ENCODE assay signal across 8 mouse cellular contexts in genomic region chr4:47255641-47256040, GRCm38 (mm10). TPM values are rescaled to one million over a fixed set of nuclear protein-coding genes. Genes with fewer than 3 reads are reported as not detected.
A peak's percentile ranks its signal among the peaks of the same experiment; 100 is the strongest.
DNase-seq lines count a peak whose midpoint lies in the region; ATAC-seq and TF ChIP-seq lines count a peak whose summit lies in the region.

No protein-coding gene starts in this region.

- peak; percentile 72 for TF ChIP-seq CTCF in cerebellum, adult 2 months (IDR thresholded peaks at IDR 0.05; ENCODE audit: borderline replicate concordance, insufficient read depth, low read depth, low read length)

- H3K4me1 ChIP-seq in cerebellum, adult 2 months (ENCODE audit: control insufficient read depth, insufficient read depth, low read length) = no peaks in the 10 kb centered on the region
- no peaks in the 10 kb centered on the region; the same call in 1 of the 2 replicates for H3K4me1 ChIP-seq in limb, embryonic 12.5 days (replicated peaks)
- peaks cover 9% of the 10 kb centered on the region; the same call in 1 of the 2 replicates for H3K4me1 ChIP-seq in stomach, embryonic 16.5 days (ENCODE audit: control insufficient read depth, insufficient read depth, low read length)

- no peak overlapping the region for H3K4me3 ChIP-seq in cerebellum, adult 2 months (replicated peaks; ENCODE audit: insufficient read depth, low read depth, low read length)
- H3K4me3 ChIP-seq in limb, embryonic 12.5 days (replicated peaks) = no peak overlapping the region
- H3K4me3 ChIP-seq in stomach, embryonic 16.5 days (replicated peaks; ENCODE audit: low read length) = no peak overlapping the region

- peak; percentile 16; the same call in 1 of the 2 replicates for ATAC-seq in frontal cortex, adult (ENCODE audit: low TSS enrichment)
- 0 out of 2 replicates have a peak, but pooled peaks have one; percentile 58 for ATAC-seq in limb, embryonic 12.5 days (ENCODE audit: insufficient number of reproducible peaks, insufficient read depth, low FRiP score, low TSS enrichment, low read depth)
- peak; percentile 63; the same call in 1 of the 2 replicates for ATAC-seq in stomach, embryonic 16.5 days (ENCODE audit: insufficient read depth, low FRiP score)

- peak; percentile 68 to 80 for DNase-seq in left cerebral cortex, adult 18-20 months (ENCODE audit: low spot score in 2 of 2)
- no peak for DNase-seq in left cerebral cortex, adult 11 months (ENCODE audit: low spot score)
- DNase-seq in cerebellum, adult 2 months = peak; percentile 55 to 66
- peak; percentile 84 for DNase-seq in induced T-regulatory cell, adult 2 months (ENCODE audit: low read depth)
- peak; percentile 82 for DNase-seq in naive thymus-derived CD4-positive, alpha-beta T cell, adult 2 months (ENCODE audit: low read depth)

- H3K9me3 ChIP-seq in limb, embryonic 12.5 days = peaks cover 7% of the 10 kb centered on the region; the same call in 1 of the 2 replicates
- H3K9me3 ChIP-seq in stomach, embryonic 16.5 days (replicated peaks; ENCODE audit: control insufficient read depth, low read length) = peaks cover 8% of the 10 kb centered on the region; the same call in 1 of the 2 replicates

- no peaks in the 10 kb centered on the region for H3K27me3 ChIP-seq in cerebellum, adult 2 months (ENCODE audit: control insufficient read depth, insufficient read depth, low read length)
- H3K27me3 ChIP-seq in limb, embryonic 12.5 days = peaks cover 3% of the 10 kb centered on the region; the same call in 1 of the 2 replicates
- H3K27me3 ChIP-seq in stomach, embryonic 16.5 days (ENCODE audit: control insufficient read depth, insufficient read depth, low read length) = no peaks in the 10 kb centered on the region

- no peak overlapping the region for H3K27ac ChIP-seq in cerebellum, adult 2 months (ENCODE audit: insufficient read depth, low read length)
- H3K27ac ChIP-seq in limb, embryonic 12.5 days = no peak overlapping the region
- no peak overlapping the region for H3K27ac ChIP-seq in stomach, embryonic 16.5 days (ENCODE audit: low read length)

- WGBS in cerebellum, adult 2 months = 47% methylated on average over 4 of the region's 4 CpGs
- 48% methylated on average over 4 of the region's 4 CpGs for whole genome bisulfite sequencing in limb, embryonic 12.5 days
- WGBS in stomach, embryonic 16.5 days = 48% methylated on average over 4 of the region's 4 CpGs

- H3K36me3 ChIP-seq in limb, embryonic 12.5 days = no peaks in the 10 kb centered on the region
- no peaks in the 10 kb centered on the region for H3K36me3 ChIP-seq in stomach, embryonic 16.5 days (ENCODE audit: control insufficient read depth, insufficient read depth, low read length)

- no peak for TF ChIP-seq POLR2A in cerebellum, adult 2 months (IDR thresholded peaks at IDR 0.05; ENCODE audit: borderline replicate concordance, insufficient read depth, low read length)

- H3K4me2 ChIP-seq in limb, embryonic 12.5 days = no peak overlapping the region
- no peak overlapping the region for H3K4me2 ChIP-seq in stomach, embryonic 16.5 days (ENCODE audit: low read depth, low read length)

- H3K9ac ChIP-seq in limb, embryonic 12.5 days (replicated peaks) = no peak overlapping the region
- no peak overlapping the region for H3K9ac ChIP-seq in stomach, embryonic 16.5 days (ENCODE audit: low read length)

RNA-seq across cellular contexts. Expression of gene Col15a1, which starts 47.7 kb away (rescaled TPM):
- total RNA-seq in left cerebral cortex, adult 18-20 months (2021) = 1 to 10 TPM; 5.2 to 7.6 TPM
- polyA plus RNA-seq in cerebellum, adult 2 months (2012; rRNA removed) = 3.9 and 5.3 TPM in 2 replicates
- 11.9 and 13.1 TPM in 2 replicates for polyA plus RNA-seq in limb, embryonic 12.5 days (2016; fragmentation: Nextera tagmentation; extraction: Ambion mirVana)
- polyA plus RNA-seq in stomach, embryonic 16.5 days (2015; fragmentation: Nextera tagmentation; extraction: Ambion mirVana) = 34.0 and 38.3 TPM in 2 replicates
